Mouse (Mus musculus): ENCODE measurements around the gene Slc33a1. TPM values are rescaled to one million over a fixed set of nuclear protein-coding genes. Genes with fewer than 3 reads are reported as not detected.

Slc33a1 gene
- total and polyA plus RNA-seq, 2 experiments from 2014 or later: 15.0 to 43.4 TPM

- ATAC-seq: no peak
- Histone ChIP-seq H3K4me1 (ENCODE audit: insufficient read depth) (peaks cover 26% of the 10 kb centered on the region), H3K9ac (no peak overlapping the region), H3K4me2 (ENCODE audit: low read depth) (peak overlapping the region; percentile 81), H3K9me3 (ENCODE audit: low read length) (no peaks in the 10 kb centered on the region), H3K4me3 (ENCODE audit: low read depth, low read length) (peak overlapping the region; percentile 90), H3K27me3 (ENCODE audit: insufficient read depth, low read length) (peaks cover 5% of the 10 kb centered on the region), H3K27ac (ENCODE audit: low read depth, low read length) (peak overlapping the region; percentile 55; the same call in 1 of the 2 replicates), H3K36me3 (ENCODE audit: insufficient read depth) (no peaks in the 10 kb centered on the region)
- 81% methylated on average over 6 of the region's 6 CpGs for WGBS
- TF ChIP-seq CTCF (IDR thresholded peaks at IDR 0.05; ENCODE audit: low read depth): no peak
- DNase-seq: no peak
Observed at GRCm38 (mm10) chr3:63964922-63965249, 318 bp upstream of the Slc33a1 start.

GRCm38 (mm10) chr3:63963421-63964099, 1.0 kb downstream of the Slc33a1 start:
- peaks cover 5% of the 10 kb centered on the region for H3K27me3 ChIP-seq (ENCODE audit: insufficient read depth, low read length)
- WGBS: 5% methylated on average over 25 of the region's 25 CpGs
- peak overlapping the region; percentile 90 for H3K4me3 ChIP-seq (ENCODE audit: low read depth, low read length)
- peak overlapping the region; percentile 85 for H3K27ac ChIP-seq (ENCODE audit: low read depth, low read length)
- H3K9me3 ChIP-seq (ENCODE audit: low read length): no peaks in the 10 kb centered on the region
- DNase-seq (no peak), ATAC-seq (no peak)
- no peak for TF ChIP-seq CTCF (IDR thresholded peaks at IDR 0.05; ENCODE audit: low read depth)
- H3K9ac ChIP-seq: peak overlapping the region; percentile 72
- no peaks in the 10 kb centered on the region for H3K36me3 ChIP-seq (ENCODE audit: insufficient read depth)
- H3K4me1 ChIP-seq (ENCODE audit: insufficient read depth): peaks cover 26% of the 10 kb centered on the region
- peak overlapping the region; percentile 81 for H3K4me2 ChIP-seq (ENCODE audit: low read depth)

GRCm38 (mm10) chr3:63949837-63950236, 14.7 kb downstream of the Slc33a1 start:
- no peak for TF ChIP-seq CTCF (IDR thresholded peaks at IDR 0.05; ENCODE audit: low read depth)
- no peak overlapping the region for H3K4me3 ChIP-seq (ENCODE audit: low read depth, low read length)
- H3K4me2 ChIP-seq (ENCODE audit: low read depth): no peak overlapping the region
- no peak overlapping the region for H3K9ac ChIP-seq
- ATAC-seq (no peak), DNase-seq (no peak)
- 78% methylated on average over 3 of the region's 3 CpGs for WGBS
- H3K4me1 ChIP-seq (ENCODE audit: insufficient read depth): no peaks in the 10 kb centered on the region
- H3K36me3 ChIP-seq (ENCODE audit: insufficient read depth): peaks cover 4% of the 10 kb centered on the region; the same call in 1 of the 2 replicates
- no peaks in the 10 kb centered on the region for H3K27me3 ChIP-seq (ENCODE audit: insufficient read depth, low read length)
- no peaks in the 10 kb centered on the region for H3K9me3 ChIP-seq (ENCODE audit: low read length)
- no peak overlapping the region for H3K27ac ChIP-seq (ENCODE audit: low read depth, low read length)

- no peak; the same call in 1 of the 2 replicates for ATAC-seq
- peak; percentile 26 for DNase-seq
- H3K27me3 ChIP-seq (ENCODE audit: insufficient read depth, low read length): no peaks in the 10 kb centered on the region
- no peaks in the 10 kb centered on the region for H3K4me1 ChIP-seq (ENCODE audit: insufficient read depth)
- H3K9ac ChIP-seq: no peak overlapping the region
- H3K9me3 ChIP-seq (ENCODE audit: low read length): no peaks in the 10 kb centered on the region
- H3K36me3 ChIP-seq (ENCODE audit: insufficient read depth): peaks cover 3% of the 10 kb centered on the region; the same call in 1 of the 2 replicates
- H3K27ac ChIP-seq (ENCODE audit: low read depth, low read length): no peak overlapping the region
- no peak for TF ChIP-seq CTCF (IDR thresholded peaks at IDR 0.05; ENCODE audit: low read depth)
- no peak overlapping the region for H3K4me3 ChIP-seq (ENCODE audit: low read depth, low read length)
- no peak overlapping the region for H3K4me2 ChIP-seq (ENCODE audit: low read depth)
- WGBS: 79% methylated on average over 2 of the region's 2 CpGs
Observed at GRCm38 (mm10) chr3:63941204-63941850, 23.2 kb downstream of the Slc33a1 start.

- Histone ChIP-seq H3K9me3 (ENCODE audit: low read length) (no peaks in the 10 kb centered on the region), H3K4me2 (ENCODE audit: low read depth) (no peak overlapping the region), H3K36me3 (ENCODE audit: insufficient read depth) (no peaks in the 10 kb centered on the region), H3K4me1 (ENCODE audit: insufficient read depth) (no peaks in the 10 kb centered on the region), H3K27ac (ENCODE audit: low read depth, low read length) (no peak overlapping the region), H3K9ac (no peak overlapping the region), H3K27me3 (ENCODE audit: insufficient read depth, low read length) (no peaks in the 10 kb centered on the region), H3K4me3 (ENCODE audit: low read depth, low read length) (no peak overlapping the region)
- no peak for DNase-seq
- ATAC-seq: no peak
- TF ChIP-seq CTCF (IDR thresholded peaks at IDR 0.05; ENCODE audit: low read depth): no peak
- WGBS: 82% methylated on average over 2 of the region's 2 CpGs
Observed at GRCm38 (mm10) chr3:63938928-63939327, 25.6 kb downstream of the Slc33a1 start.

GRCm38 (mm10) chr3:63928878-63929859, 35.4 kb downstream of the Slc33a1 start, which contains the start of gene E130311K13Rik:
TSS of gene E130311K13Rik (minus strand) at chr3:63929472.
- peak; percentile 92 for DNase-seq
- H3K27ac ChIP-seq (ENCODE audit: low read depth, low read length): peak within 1 kb of the TSS; percentile 68
- ATAC-seq: peak; percentile 97
- no peaks in the 10 kb centered on the region for H3K27me3 ChIP-seq (ENCODE audit: insufficient read depth, low read length)
- peak within 1 kb of the TSS; percentile 73 for H3K4me3 ChIP-seq (ENCODE audit: low read depth, low read length)
- peak within 1 kb of the TSS; percentile 87 for H3K9ac ChIP-seq
- H3K36me3 ChIP-seq (ENCODE audit: insufficient read depth): no peaks in the 10 kb centered on the region
- no peaks in the 10 kb centered on the region for H3K9me3 ChIP-seq (ENCODE audit: low read length)
- peak within 1 kb of the TSS; percentile 72 for H3K4me2 ChIP-seq (ENCODE audit: low read depth)
- no peaks in the 10 kb centered on the region for H3K4me1 ChIP-seq (ENCODE audit: insufficient read depth)
- 5% methylated on average over 48 of the region's 48 CpGs for WGBS
- peak; percentile 93 for TF ChIP-seq CTCF (IDR thresholded peaks at IDR 0.05; ENCODE audit: low read depth)
